Mouse (Mus musculus): Measurements from ENCODE around the gene Pla2g6. TPM values are rescaled to one million over a fixed set of nuclear protein-coding genes. Genes with fewer than 3 reads are reported as not detected.

The Pla2g6 gene
- total and polyA plus RNA-seq, 3 experiments, result 9.3 to 20.9 (median 14.8) TPM

DNA sequence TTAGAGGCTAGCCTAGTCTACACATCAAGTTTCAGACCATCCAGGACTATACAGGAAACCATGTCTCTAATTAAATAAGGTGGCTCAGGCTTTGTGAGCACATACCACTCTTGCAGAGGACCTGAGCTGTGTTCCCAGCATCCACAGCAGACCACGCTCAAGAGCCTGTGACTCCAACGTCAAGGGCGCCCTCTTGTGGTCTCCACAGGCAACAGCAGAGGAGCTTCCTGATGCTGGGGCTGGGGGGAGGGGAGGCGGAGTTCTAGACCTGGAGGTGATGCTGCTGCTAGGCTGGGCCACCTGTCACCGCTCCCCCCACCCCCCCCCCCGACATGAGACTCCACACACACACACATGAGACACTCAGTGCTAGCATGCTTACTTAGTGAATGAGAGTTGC lies 48.0 kb downstream of the Pla2g6 start:
- Histone ChIP-seq H3K9me3 (replicated peaks; ENCODE audit: low read length) (peaks cover 8% of the 10 kb centered on the region), H3K79me2 (replicated peaks; ENCODE audit: control insufficient read depth, extremely low read depth, insufficient read depth, poor library complexity, severe bottlenecking) (no peaks in the 10 kb centered on the region), H3K36me3 (replicated peaks in 1 of 2; ENCODE audit: control insufficient read depth in 1 of 2, insufficient read depth in 1 of 2, low read length in 1 of 2) (peaks cover 0 to 23% of the 10 kb centered on the region in 2 experiments), H3K27me3 (replicated peaks) (no peaks in the 10 kb centered on the region), H3K4me2 (ENCODE audit: insufficient read depth, low read depth, poor library complexity, severe bottlenecking) (no peak overlapping the region), H3K4me3 (replicated peaks in 1 of 3; ENCODE audit: low read depth in 2 of 3, low read length in 2 of 3, poor library complexity in 1 of 3) (no peak overlapping the region), H3K27ac (ENCODE audit: insufficient read depth, low read depth) (no peak overlapping the region), H3K9ac (ENCODE audit: insufficient read depth, low read depth) (no peak overlapping the region), H3K4me1 (ENCODE audit: control insufficient read depth in 1 of 2, insufficient read depth in 2 of 2) (peaks cover 10 to 19% of the 10 kb centered on the region in 2 experiments)
- TF ChIP-seq RAD21 (IDR thresholded peaks at IDR 0.05; ENCODE audit: low read depth, low read length), result peak; percentile 51
- no peak for TF ChIP-seq RCOR1 (conservative IDR thresholded peaks at IDR 0.05; ENCODE audit: low read depth, low read length)
- no peak for TF ChIP-seq USF1 (IDR thresholded peaks at IDR 0.05; ENCODE audit: low read depth, low read length)
- TF ChIP-seq ELF1 (IDR thresholded peaks at IDR 0.05; ENCODE audit: low read depth, low read length), result 0 out of 2 replicates have a peak, but pooled peaks have one; percentile 12
- TF ChIP-seq KAT2A (IDR thresholded peaks at IDR 0.05; ENCODE audit: insufficient replicate concordance, low read length), result no peak
- no peak for TF ChIP-seq EP300 (IDR thresholded peaks at IDR 0.05; ENCODE audit: low read length)
- TF ChIP-seq MEF2A (IDR thresholded peaks at IDR 0.05; ENCODE audit: borderline replicate concordance, low read depth, low read length), result no peak
- TF ChIP-seq MAFK (IDR thresholded peaks at IDR 0.05; ENCODE audit: insufficient replicate concordance, low read length), result no peak
- TF ChIP-seq SIN3A (IDR thresholded peaks at IDR 0.05; ENCODE audit: low read length), result no peak
- TF ChIP-seq PAX5 (IDR thresholded peaks at IDR 0.05; ENCODE audit: low read length), result no peak
- TF ChIP-seq JUND (conservative IDR thresholded peaks at IDR 0.05; ENCODE audit: low read depth, low read length), result no peak
- TF ChIP-seq MXI1 (IDR thresholded peaks at IDR 0.05; ENCODE audit: low read depth, low read length), result no peak
- TF ChIP-seq CTCF (conservative IDR thresholded peaks at IDR 0.05 in 1 of 2, IDR thresholded peaks at IDR 0.05 in 1 of 2; ENCODE audit: low read depth in 2 of 2, low read length in 2 of 2), result peak; percentile 41 to 72; a peak in 3 of 4 replicates
- no peak for TF ChIP-seq ZNF384 (IDR thresholded peaks at IDR 0.05; ENCODE audit: low read depth, low read length)
- no peak for TF ChIP-seq POLR2A (IDR thresholded peaks at IDR 0.05; ENCODE audit: low read depth, low read length)
- TF ChIP-seq ETS1 (conservative IDR thresholded peaks at IDR 0.05; ENCODE audit: low read depth, low read length), result no peak
- TF ChIP-seq CHD2 (IDR thresholded peaks at IDR 0.05; ENCODE audit: low read length), result 0 out of 2 replicates have a peak, but pooled peaks have one; percentile 19
- no peak for TF ChIP-seq TBP (conservative IDR thresholded peaks at IDR 0.05; ENCODE audit: low read depth, low read length)
- TF ChIP-seq SMC3 (IDR thresholded peaks at IDR 0.05; ENCODE audit: low read depth, low read length), result peak; percentile 52
- TF ChIP-seq E2F4 (IDR thresholded peaks at IDR 0.05; ENCODE audit: insufficient replicate concordance, low read depth, low read length), result no peak
- TF ChIP-seq TCF12 (IDR thresholded peaks at IDR 0.05; ENCODE audit: low read depth, low read length), result no peak
- no peak for TF ChIP-seq POLR2AphosphoS2 (IDR thresholded peaks at IDR 0.05; ENCODE audit: low read depth, low read length)
- TF ChIP-seq UBTF (IDR thresholded peaks at IDR 0.05; ENCODE audit: low read depth, low read length), result no peak
- no peak for TF ChIP-seq ZMIZ1 (IDR thresholded peaks at IDR 0.05; ENCODE audit: low read depth, low read length)
- no peak for TF ChIP-seq NELFE (IDR thresholded peaks at IDR 0.05; ENCODE audit: low read depth, low read length)
- no peak for TF ChIP-seq HCFC1 (IDR thresholded peaks at IDR 0.05; ENCODE audit: low read depth, low read length)
- TF ChIP-seq BHLHE40 (IDR thresholded peaks at IDR 0.05; ENCODE audit: low read depth, low read length), result no peak
- dilution Hi-C loops (cut with MboI; ENCODE audit: extremely low pct_ligation_motif_present, extremely low pct_unique_long_range_greater_than_20kb, low sequenced_read_pairs), result no loop called here
- in situ Hi-C loops (cut with MboI; ENCODE audit: low pct_ligation_motif_present, low pct_unique_long_range_greater_than_20kb, low sequenced_read_pairs), result no loop called here
- DNase-seq (ENCODE audit: extremely low read depth), result peak; percentile 72
